Mouse (Mus musculus) lung, embryonic 15.5 days (tissue): Measurements from ENCODE around the gene Lrrc75a. TPM values are rescaled to one million over a fixed set of nuclear protein-coding genes. Genes with fewer than 3 reads are reported as not detected.

Experiments
- ATAC-seq: fragments of 200-750 bp; cut with Nextera tagmentation; 2 replicates; pipeline ENCODE4 v1.8.0; 2017; ENCODE audit warnings: moderate number of reproducible peaks, borderline replicate concordance; ENCODE audit not compliant: low FRiP score, low TSS enrichment; ENCODE audit errors: extremely low read depth
- H3K27ac ChIP-seq: fragments of 300-500 bp; sonication (generic); 2 replicates; pipeline ENCODE4 v1.5.1; 2015; ENCODE audit warnings: moderate library complexity, mild to moderate bottlenecking, inconsistent platforms
- H3K27me3 ChIP-seq: fragments of 300-500 bp; sonication (generic); 2 replicates; pipeline ENCODE4 v1.6.1; 2015; ENCODE audit warnings: inconsistent platforms
- H3K36me3 ChIP-seq: fragments of 300-500 bp; sonication (generic); 2 replicates; pipeline ENCODE4 v1.6.1; 2015; ENCODE audit warnings: inconsistent platforms
- H3K4me1 ChIP-seq: fragments of 300-500 bp; sonication (generic); 2 replicates; pipeline ENCODE4 v1.6.1; 2015; ENCODE audit warnings: inconsistent platforms
- H3K4me2 ChIP-seq: fragments of 300-500 bp; sonication (generic); 2 replicates; pipeline ENCODE4 v1.6.1; 2015; ENCODE audit warnings: inconsistent platforms, mild to moderate bottlenecking, moderate library complexity
- H3K4me3 ChIP-seq: fragments of 300-500 bp; sonication (generic); 2 replicates; pipeline ENCODE4 v1.5.1; 2015; ENCODE audit warnings: mild to moderate bottlenecking, inconsistent platforms
- H3K9ac ChIP-seq: fragments of 300-500 bp; sonication (generic); 2 replicates; pipeline ENCODE4 v1.6.1; 2015; ENCODE audit warnings: inconsistent platforms
- H3K9me3 ChIP-seq: fragments of 300-500 bp; sonication (generic); 2 replicates; pipeline ENCODE4 v1.6.1; 2016; ENCODE audit warnings: inconsistent platforms
- WGBS: fragments of 180-500 bp; shearing (Covaris S2); methylation state at CpG from one replicate; pipeline ENCODE4 v1.1.7; 2015; 5-methylcytosine and 5-hydroxymethylcytosine counted together
- polyA plus RNA-seq: library from polyadenylated mRNA; unstranded; fragments of >200 nt; fragmentation: Nextera tagmentation; extraction: Ambion mirVana; gene quantifications from 2 replicates; pipeline ENCODE4 v1.2.1, GENCODE M21; 2015

The Lrrc75a gene
- 12.6 and 13.0 TPM in 2 replicates for polyA plus RNA-seq

DNA sequence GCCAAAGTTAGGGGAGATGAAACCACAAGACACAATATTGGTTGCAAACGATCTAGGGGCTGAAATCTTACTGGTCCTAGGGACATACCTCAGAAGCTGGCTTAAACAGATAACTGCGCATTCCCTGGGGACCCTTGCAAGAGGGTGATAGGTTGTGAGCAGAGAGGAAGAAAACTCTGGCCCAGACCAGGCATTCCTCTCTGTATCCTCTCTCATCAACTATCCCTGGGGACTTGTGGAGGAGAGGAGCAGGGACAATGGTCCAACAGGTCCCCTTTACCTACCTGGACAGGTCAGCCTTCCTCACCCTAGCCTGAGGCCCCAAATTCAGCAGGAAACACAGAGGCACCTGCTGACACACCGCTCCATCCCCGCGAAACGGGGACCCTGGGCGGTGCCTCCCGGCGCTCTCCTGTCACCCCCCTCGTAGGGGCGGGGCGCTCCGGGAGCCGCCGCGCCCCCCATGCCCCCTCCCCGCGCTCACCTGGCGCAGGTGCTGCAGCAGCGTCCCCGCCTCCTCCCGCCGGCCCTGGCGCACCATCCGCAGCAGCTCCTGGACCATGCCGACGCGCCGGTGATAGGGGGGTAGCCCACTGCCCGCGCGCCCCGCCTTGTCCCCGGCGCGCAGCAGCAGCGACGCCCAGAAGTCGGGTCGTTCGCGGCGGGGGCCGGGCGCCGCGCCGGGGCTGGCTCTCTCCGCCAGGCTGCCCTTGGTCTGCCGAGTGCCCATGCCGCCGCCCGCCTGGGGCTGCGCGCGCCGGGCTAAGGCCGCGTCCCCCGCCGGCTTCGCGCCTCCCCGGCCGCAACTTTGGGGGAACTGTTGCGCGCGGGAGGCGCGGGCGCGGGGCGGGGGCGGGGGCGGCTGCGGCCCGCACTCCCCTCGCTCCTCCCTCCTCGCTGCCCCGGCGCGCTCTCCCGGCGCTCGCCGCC lies at the start of gene Lrrc75a:
Lrrc75a (minus strand) TSS at position 863 of the 930 bp plus-strand sequence.
- Histone ChIP-seq H3K4me3 (peak within 1 kb of the TSS; percentile 74), H3K36me3 (no peaks in the 10 kb centered on the region), H3K4me1 (peaks cover 63% of the 10 kb centered on the region), H3K27me3 (no peaks in the 10 kb centered on the region), H3K4me2 (peak within 1 kb of the TSS; percentile 89), H3K9ac (peak within 1 kb of the TSS; percentile 74), H3K9me3 (no peaks in the 10 kb centered on the region), H3K27ac (peak within 1 kb of the TSS; percentile 91)
- peak; percentile 51 for ATAC-seq
- WGBS = 2% methylated on average over 39 of the region's 86 CpGs

DNA sequence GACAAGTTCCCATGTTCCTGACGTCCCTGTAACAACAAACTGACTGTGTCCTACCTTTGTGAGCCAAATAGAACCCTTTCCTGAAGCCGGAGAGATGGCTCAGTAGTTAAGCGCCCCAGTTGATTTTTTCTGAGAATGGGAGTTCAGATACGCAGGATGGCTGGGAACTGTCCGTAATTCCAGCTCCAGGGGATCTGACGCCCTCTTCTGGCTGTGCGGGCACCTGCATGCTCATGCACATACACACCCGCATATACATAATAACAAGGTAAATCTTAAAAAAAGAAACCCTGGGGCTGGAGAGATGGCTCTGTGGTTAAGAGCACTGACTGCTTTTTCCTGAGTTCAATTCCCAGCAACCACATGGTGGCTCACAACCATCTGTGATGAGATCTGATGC lies 46.8 kb upstream of the Lrrc75a start:
- WGBS = 90% methylated on average over 8 of the region's 8 CpGs
- ATAC-seq = no peak
- no peaks in the 10 kb centered on the region for H3K9me3 ChIP-seq

DNA sequence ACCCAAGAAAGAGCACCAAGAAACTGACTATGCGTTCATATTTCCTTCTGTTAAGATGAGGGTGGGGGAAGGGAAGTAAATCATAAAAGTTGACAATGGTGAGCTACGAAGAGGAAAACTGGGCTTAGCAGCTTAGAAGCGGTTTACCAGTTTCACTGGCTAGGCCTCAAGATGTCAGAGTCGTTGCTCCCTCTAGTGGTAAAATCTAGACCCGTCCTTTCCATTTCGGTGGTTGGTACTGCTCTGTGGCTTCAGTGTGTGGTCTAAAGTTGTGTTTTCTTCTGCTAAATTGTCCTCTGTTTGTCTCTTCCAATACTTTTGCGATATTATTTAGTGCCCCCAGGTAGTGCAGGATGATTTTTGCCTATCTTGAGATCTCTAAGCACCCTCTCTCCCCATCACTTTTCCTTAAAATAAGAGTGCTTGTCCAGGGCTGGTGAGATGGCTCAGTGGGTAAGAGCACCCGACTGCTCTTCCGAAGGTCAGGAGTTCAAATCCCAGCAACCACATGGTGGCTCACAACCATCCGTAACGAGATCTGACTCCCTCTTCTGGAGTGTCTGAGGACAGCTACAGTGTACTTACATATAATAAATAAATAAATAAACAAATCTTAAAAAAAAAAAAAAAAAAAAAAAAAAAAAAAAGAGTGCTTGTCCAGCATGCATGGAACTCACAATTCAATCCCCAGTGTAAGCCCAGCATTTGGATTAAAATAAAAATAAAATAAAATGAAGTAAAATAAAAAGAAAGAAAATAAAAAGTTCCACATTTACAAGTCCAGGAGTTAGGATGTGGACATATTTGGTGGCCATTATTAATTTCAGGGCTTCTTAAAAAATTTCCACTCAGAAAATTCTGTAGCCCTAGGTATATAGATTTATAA lies 45.2 kb upstream of the Lrrc75a start:
- Histone ChIP-seq H3K9me3 (no peaks in the 10 kb centered on the region), H3K4me3 (no peak overlapping the region), H3K27me3 (no peaks in the 10 kb centered on the region), H3K27ac (no peak overlapping the region), H3K4me1 (no peaks in the 10 kb centered on the region), H3K9ac (no peak overlapping the region), H3K36me3 (no peaks in the 10 kb centered on the region), H3K4me2 (no peak overlapping the region)
- WGBS = 18% methylated on average over 11 of the region's 11 CpGs
- peak; percentile 81; the same call in 1 of the 2 replicates for ATAC-seq

More for the DNA sequence above, 46.8 kb upstream of the Lrrc75a start:
- Histone ChIP-seq H3K36me3 (no peaks in the 10 kb centered on the region), H3K9ac (no peak overlapping the region), H3K4me2 (no peak overlapping the region), H3K4me3 (no peak overlapping the region), H3K27me3 (no peaks in the 10 kb centered on the region), H3K4me1 (no peaks in the 10 kb centered on the region), H3K27ac (no peak overlapping the region)

DNA sequence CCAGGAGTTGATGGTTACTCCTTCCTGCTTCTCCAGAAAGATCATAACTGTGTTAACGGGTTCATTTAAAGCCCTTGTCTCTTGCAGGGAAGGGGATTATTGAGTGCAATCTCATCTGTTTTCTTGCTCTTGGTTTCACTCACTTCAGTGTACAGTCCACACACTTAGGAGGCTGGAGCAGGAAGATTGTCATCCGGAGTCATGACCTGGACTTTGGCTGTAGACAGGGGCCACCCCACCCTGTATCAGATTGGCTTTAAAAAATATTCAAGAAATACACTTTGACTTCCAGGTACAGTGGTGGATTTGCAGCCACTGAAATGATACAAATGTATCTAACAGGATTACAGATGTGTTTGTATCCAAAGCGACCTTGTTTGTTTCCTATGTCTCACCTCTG lies 43.3 kb upstream of the Lrrc75a start:
- Histone ChIP-seq H3K4me2 (no peak overlapping the region), H3K9ac (no peak overlapping the region), H3K36me3 (no peaks in the 10 kb centered on the region), H3K27ac (no peak overlapping the region), H3K27me3 (no peaks in the 10 kb centered on the region), H3K9me3 (no peaks in the 10 kb centered on the region), H3K4me3 (no peak overlapping the region), H3K4me1 (no peaks in the 10 kb centered on the region)
- ATAC-seq = no peak
- 87% methylated on average over 3 of the region's 3 CpGs for WGBS

DNA sequence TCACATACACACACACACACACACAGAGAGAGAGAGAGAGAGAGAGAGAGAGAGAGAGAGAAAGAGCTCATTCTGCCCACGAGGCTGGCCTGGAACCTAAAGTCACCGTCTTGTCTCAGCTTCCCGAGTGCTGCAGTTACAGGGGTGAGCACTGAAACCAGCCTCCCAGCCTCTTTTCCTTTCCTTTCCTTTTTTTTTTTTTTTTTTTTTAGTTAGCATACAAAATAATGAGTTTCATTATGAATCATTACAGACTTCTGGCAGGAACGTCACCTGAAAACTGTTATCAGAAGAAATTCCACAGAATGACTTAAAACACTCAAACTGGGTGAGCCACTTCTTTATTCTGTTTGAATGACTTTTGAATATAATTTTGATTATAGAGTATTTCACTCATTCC lies 31.6 kb upstream of the Lrrc75a start:
- no peaks in the 10 kb centered on the region for H3K27me3 ChIP-seq
- no peaks in the 10 kb centered on the region for H3K36me3 ChIP-seq
- no peak overlapping the region for H3K27ac ChIP-seq
- 45% methylated on average over 4 of the region's 4 CpGs for WGBS
- H3K9me3 ChIP-seq = no peaks in the 10 kb centered on the region
- no peak overlapping the region for H3K4me2 ChIP-seq
- ATAC-seq = no peak
- no peaks in the 10 kb centered on the region; the same call in 1 of the 2 replicates for H3K4me1 ChIP-seq
- no peak overlapping the region for H3K4me3 ChIP-seq
- no peak overlapping the region for H3K9ac ChIP-seq

DNA sequence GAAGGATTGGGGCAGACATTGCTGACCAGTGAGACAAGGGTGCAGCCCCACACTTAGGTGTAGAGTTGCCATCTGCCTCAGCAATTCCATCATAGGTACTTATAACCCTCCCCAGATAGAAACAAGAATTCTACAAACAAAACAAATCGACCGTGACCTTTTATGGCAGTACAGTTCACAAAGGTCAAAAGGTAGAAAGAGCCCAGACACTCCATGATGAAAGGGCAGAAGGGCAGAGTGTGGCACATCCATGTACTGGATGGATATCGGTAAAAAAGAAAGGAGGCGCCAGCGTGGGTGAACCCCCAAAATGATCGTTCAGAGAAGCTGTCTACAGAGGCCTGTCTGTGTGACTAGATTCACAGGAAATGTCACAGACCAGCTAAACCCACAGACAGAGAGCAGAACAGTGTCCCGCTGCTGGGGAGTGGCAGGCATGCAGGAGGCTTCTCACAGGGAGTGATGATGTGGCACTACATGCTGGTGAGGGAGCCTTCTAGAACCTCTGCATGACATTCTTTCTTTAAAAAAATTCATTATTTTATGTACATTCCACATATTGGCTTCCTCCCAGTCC lies 30.5 kb upstream of the Lrrc75a start:
- WGBS = 76% methylated on average over 7 of the region's 7 CpGs
- ATAC-seq = no peak
- H3K9ac ChIP-seq = no peak overlapping the region

DNA sequence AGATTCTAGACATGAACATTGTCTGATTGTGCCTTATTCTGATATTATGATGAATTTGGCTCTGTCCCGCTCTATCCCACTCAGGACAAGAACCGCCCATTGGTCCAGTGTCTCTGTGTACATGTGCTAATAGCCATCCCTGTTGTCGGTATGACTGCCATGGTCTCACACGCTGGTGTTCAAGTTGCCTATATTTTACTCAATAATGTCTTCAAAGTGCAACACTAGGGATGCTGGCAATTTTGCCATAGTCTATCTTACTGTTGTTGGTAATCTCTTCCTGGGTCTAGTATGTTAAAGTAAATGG lies 27.9 kb upstream of the Lrrc75a start:
- Histone ChIP-seq H3K27ac (no peak overlapping the region), H3K9ac (no peak overlapping the region), H3K36me3 (no peaks in the 10 kb centered on the region), H3K4me3 (no peak overlapping the region), H3K9me3 (no peaks in the 10 kb centered on the region), H3K4me1 (no peaks in the 10 kb centered on the region; the same call in 1 of the 2 replicates), H3K27me3 (no peaks in the 10 kb centered on the region), H3K4me2 (no peak overlapping the region)
- no peak for ATAC-seq
- 87% methylated on average over 4 of the region's 4 CpGs for whole genome bisulfite sequencing

More for the DNA sequence above, 30.5 kb upstream of the Lrrc75a start:
- Histone ChIP-seq H3K4me3 (no peak overlapping the region), H3K27ac (no peak overlapping the region), H3K4me1 (no peaks in the 10 kb centered on the region; the same call in 1 of the 2 replicates), H3K4me2 (no peak overlapping the region), H3K27me3 (no peaks in the 10 kb centered on the region), H3K36me3 (no peaks in the 10 kb centered on the region), H3K9me3 (no peaks in the 10 kb centered on the region)

DNA sequence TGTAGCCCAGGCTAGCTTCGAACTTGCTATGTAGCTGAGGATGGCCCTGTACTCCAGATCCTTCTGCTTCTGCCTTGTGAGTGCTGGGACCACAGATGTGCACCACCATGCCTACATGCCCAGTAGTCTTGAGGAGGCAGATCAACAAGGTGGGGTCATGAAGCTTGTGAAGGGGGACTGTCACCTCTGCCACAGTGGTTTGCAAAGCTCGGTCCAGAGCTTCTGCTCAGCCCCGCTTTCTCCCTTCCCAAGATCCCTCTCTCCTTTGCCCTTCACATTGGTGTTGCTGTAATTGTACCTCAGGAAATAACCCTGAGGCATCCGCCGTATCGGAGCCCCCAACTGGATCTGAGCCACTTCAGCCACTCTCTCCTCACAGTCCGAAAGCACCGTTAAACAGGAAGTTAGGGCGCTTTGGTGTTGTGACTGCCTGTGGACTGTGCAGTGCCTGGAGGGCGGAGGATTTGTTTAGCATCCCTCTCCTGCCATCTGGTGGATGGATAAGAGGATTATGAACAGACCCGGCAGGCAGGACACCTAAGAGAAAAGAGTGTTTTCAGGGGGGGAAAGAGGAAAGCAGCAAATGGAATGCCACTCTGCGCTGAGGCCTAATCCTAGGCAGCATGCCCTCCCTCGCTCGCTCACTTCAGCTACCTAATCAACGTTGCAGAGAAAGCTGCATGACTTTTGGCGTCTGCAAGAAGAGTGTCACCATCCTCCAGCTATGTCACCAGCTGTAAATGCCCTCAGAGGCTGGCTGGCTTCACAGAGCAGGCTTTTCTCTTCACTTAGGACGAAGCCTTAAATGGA lies 27.4 kb upstream of the Lrrc75a start:
- H3K4me1 ChIP-seq = no peaks in the 10 kb centered on the region; the same call in 1 of the 2 replicates
- no peaks in the 10 kb centered on the region for H3K9me3 ChIP-seq
- peak overlapping the region; percentile 56 for H3K4me2 ChIP-seq
- H3K36me3 ChIP-seq = no peaks in the 10 kb centered on the region
- WGBS = 18% methylated on average over 17 of the region's 17 CpGs
- H3K27ac ChIP-seq = peak overlapping the region; percentile 31; the same call in 1 of the 2 replicates
- peak; percentile 90 for ATAC-seq
- peak overlapping the region; percentile 50 for H3K9ac ChIP-seq
- no peaks in the 10 kb centered on the region for H3K27me3 ChIP-seq
- peak overlapping the region; percentile 31 for H3K4me3 ChIP-seq

DNA sequence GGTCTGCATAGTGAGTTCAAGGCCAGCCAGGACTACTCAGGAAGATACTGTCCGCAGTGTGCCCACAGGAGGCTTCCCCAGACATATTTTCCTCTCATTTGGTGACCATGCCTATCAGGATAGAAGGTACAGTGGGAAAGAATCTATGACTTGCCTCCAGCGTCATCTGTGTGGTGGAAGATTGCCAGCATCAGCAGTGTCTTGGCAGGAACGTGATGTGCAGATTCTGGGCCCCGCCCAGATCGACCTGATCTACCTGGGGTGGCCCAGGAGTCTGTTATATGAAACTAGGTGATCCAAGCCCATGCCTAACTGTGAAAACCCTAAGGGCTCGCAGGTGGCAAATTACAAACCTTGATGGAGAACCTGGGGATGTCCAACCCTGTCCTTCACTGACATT lies 21.7 kb upstream of the Lrrc75a start:
- H3K4me3 ChIP-seq = no peak overlapping the region
- no peaks in the 10 kb centered on the region for H3K36me3 ChIP-seq
- no peaks in the 10 kb centered on the region for H3K4me1 ChIP-seq
- no peak overlapping the region for H3K27ac ChIP-seq
- 75% methylated on average over 6 of the region's 6 CpGs for WGBS
- H3K9me3 ChIP-seq = no peaks in the 10 kb centered on the region
- no peak for ATAC-seq
- H3K4me2 ChIP-seq = no peak overlapping the region
- H3K9ac ChIP-seq = no peak overlapping the region
- no peaks in the 10 kb centered on the region for H3K27me3 ChIP-seq

DNA sequence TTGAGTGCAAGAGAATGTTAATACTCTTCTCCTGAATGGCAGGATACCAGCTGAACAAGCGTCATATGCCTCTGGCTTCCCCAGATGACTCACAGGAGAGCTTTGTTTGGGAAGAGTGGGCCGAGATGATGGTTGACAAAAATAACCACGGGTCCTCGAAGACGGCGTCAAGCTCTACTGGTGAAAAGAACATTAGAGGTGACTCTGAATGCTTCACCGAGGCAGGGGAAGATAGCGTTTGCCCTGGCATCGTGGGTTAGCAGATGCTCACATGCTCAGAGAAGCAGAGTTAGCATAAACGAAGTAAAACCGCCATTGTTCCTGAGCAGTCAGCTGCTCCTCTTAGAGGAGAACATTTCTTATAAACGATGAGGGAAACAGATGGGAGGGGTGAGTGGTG lies 21.1 kb upstream of the Lrrc75a start:
- Histone ChIP-seq H3K9ac (no peak overlapping the region), H3K27ac (no peak overlapping the region), H3K4me2 (no peak overlapping the region), H3K27me3 (no peaks in the 10 kb centered on the region), H3K36me3 (no peaks in the 10 kb centered on the region), H3K9me3 (no peaks in the 10 kb centered on the region), H3K4me3 (no peak overlapping the region), H3K4me1 (no peaks in the 10 kb centered on the region)
- no peak for ATAC-seq
- 45% methylated on average over 12 of the region's 12 CpGs for WGBS

DNA sequence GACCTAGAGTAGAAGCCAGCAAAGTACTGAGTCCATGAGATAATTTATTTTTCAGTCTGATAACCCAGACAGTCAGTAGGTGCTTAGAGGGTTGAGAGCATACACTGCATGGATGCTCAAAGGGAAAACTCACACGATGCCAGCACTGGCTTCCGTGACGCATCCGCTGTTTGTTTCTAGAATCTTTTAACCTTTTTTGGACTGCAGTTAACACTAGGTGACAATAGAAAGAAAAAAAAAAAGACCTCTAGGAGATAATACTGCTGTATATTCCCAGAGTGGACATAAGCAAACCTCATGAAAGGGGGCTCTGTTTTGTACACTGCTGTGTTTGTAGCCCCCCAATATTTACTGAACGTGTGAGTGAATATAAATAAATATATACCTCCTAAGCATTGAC lies 20.7 kb upstream of the Lrrc75a start:
- WGBS = 84% methylated on average over 5 of the region's 5 CpGs
- no peak overlapping the region; the same call in 1 of the 2 replicates for H3K27ac ChIP-seq
- H3K4me1 ChIP-seq = no peaks in the 10 kb centered on the region
- no peaks in the 10 kb centered on the region for H3K9me3 ChIP-seq
- no peak for ATAC-seq
- H3K4me3 ChIP-seq = no peak overlapping the region
- no peaks in the 10 kb centered on the region for H3K27me3 ChIP-seq
- no peak overlapping the region for H3K9ac ChIP-seq
- H3K36me3 ChIP-seq = no peaks in the 10 kb centered on the region
- H3K4me2 ChIP-seq = no peak overlapping the region
